Mouse (Mus musculus): ENCODE results near the gene Asb16.

The Asb16 gene

DNA sequence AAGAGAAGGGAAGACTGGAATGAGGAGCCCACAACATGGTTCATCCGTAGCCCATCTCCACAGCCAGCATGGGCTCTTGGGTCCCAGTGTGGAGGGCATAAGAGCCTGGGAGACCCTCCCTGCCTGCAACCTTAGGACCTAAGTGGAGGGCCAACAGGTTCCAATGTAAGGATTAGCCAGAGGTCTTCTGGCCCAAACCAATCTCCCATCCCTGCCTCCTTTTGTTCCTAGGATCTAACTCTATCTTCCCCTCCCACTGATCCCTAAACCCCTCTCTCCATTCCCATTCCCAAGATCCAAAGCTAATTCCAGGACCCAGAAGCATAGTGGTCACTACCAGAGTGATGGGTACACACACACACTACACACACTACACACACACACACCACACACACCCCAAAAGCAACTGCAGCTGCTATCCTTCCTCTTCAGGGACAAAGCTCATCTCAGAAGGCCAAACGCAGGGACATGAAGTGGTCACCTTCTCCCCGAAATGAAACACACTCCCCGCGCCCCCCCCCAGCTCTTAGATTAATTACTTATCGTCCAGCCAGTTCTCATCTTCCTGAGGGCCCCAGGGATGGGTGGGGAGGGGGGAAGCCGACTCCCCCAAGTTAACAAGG is 39.8 kb upstream of the Asb16 start:
- POLR2A ChIA-PET = interaction anchor here (0.5 to 5.4 kb wide), 31 partner anchors 8 to 601 kb away, joined by 3 to 42 read pairs (median 4); partner anchors contain the start of genes BC030867 (in 2 of the 4), Slc25a39 (in 2 of the 4), Grn (in 1 of the 4) and Tmub2 (in 1 of the 4)
- CTCF ChIA-PET = interaction anchor here (0.6 to 3.1 kb wide), 10 partner anchors 10 to 353 kb away, joined by 3 to 16 read pairs (median 5); partner anchors contain the start of gene Lsm12 (in 1 of the 4)

GRCm38 (mm10) chr11:102229331-102229953 is 39.1 kb upstream of the Asb16 start:
- POLR2A ChIA-PET = interaction anchor here in 3 of 4 experiments (0.5 to 5.4 kb wide), 64 partner anchors 9 to 887 kb away, joined by 3 to 42 read pairs (median 4); partner anchors contain the start of genes BC030867 (in 3 of the 3), Slc25a39 (in 3 of the 3), G6pc3 (in 2 of the 3) and Grn (in 2 of the 3)
- CTCF ChIA-PET = interaction anchor here (0.5 to 3.1 kb wide), 13 partner anchors 10 to 209 kb away, joined by 3 to 33 read pairs (median 4); partner anchors contain the start of gene BC030867 (in 3 of the 4)

DNA sequence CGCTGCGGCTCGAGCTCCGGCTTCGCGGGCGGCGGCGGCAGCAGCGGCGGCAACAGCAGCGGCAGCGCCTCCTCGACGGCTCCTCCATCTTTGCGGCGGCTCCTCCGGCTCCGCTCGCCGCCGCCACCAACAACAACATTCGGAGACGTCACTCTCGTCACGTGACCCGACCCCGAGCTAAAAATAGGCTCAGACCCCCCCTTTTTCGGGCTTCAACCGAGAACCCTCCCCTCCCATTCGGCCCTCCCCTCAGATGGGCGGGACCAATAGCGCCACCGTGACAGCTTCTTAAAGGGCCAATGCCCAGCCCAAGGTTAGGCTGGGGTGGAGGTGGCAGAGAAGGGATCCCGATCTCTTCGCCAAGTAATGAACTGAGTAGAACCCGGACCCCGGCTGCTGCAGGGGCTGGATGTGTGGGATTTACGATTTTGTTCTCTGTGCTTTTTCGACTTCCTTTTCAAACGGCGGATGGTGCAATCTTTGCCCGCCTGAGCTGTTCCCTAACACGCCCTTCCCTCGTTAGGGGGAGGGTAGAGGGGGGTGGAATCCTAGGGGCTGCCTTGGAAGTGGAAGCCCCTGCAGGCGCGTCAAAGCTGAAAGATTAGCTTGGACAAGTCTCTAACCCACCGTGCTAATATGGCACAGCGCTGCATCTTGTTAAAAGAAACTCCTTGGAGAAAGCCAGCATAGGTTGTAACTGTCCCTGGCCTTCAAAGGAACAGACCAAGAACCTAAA is 38.4 kb upstream of the Asb16 start, which contains the start of gene Hdac5:
Gene Hdac5 (minus strand): TSS at position 161 of the 736 bp plus-strand sequence.
- CTCF ChIA-PET = interaction anchor here (0.5 to 3.1 kb wide), 13 partner anchors 10 to 208 kb away, joined by 3 to 33 read pairs (median 4); partner anchors contain the start of gene BC030867 (in 3 of the 4)
- POLR2A ChIA-PET = interaction anchor here in 3 of 4 experiments (0.6 to 5.4 kb wide), 54 partner anchors 8 to 886 kb away, joined by 3 to 42 read pairs (median 4); partner anchors contain the start of genes BC030867 (in 3 of the 3), Slc25a39 (in 3 of the 3), G6pc3 (in 2 of the 3) and Grn (in 2 of the 3)

DNA sequence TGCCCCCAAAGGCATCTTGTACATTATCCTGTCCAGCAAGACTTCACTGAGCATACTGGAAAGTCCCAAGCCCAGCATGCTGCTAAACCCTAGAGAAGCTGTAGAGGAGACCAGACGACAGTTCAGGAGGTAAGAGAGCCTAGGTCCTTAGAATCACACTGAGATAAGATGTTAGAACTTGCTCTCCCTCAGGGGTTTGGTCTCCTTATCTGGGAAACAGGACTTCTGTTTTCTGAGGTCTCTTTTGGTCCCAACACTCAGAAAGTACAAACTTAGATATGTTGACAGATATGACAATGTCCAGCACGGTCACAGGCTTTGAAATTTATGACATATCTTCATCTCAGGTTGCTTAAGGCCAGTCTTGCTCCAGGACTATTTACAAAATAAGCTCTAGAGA is 32.5 kb upstream of the Asb16 start:
- ChIA-PET CTCF (interaction anchor here in 2 of 4 experiments (0.6 to 2.3 kb wide), 4 partner anchors 10 to 202 kb away, joined by 3 to 10 read pairs (median 3); partner anchors contain the start of gene BC030867 (in 1 of the 2)), POLR2A (interaction anchor here in 3 of 4 experiments (0.5 to 1.6 kb wide), 5 partner anchors 9 to 185 kb away, joined by 3 to 9 read pairs (median 5); partner anchors contain the start of gene BC030867 (in 2 of the 3))

GRCm38 (mm10) chr11:102240636-102241035 is 27.9 kb upstream of the Asb16 start:
- ChIA-PET CTCF (interaction anchor here in 2 of 4 experiments (1.1 to 1.6 kb wide), 6 partner anchors 17 to 197 kb away, joined by 3 to 10 read pairs (median 4); partner anchors contain the start of gene Asb16 (in 1 of the 2)), POLR2A (no interaction called here)

DNA sequence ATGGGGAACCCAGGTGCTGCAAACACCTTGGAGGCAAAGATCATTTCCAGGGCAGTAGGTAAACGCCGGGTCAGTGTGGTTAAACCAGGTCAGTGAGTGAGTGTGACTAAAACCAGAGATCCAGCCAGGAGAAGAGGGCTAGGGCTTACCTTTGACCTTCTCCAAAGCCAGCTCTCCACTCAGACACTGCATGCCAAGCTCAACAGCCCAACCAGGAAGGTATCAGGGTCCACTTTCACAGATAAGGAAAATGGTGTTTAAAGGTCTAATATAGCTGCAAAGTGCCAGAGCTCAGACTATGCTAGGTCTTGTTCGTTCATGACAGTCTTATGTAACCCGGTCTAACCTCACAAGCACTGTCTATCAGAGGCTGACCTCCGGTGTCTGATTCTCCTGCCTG is 27.3 kb upstream of the Asb16 start:
- ChIA-PET CTCF (interaction anchor here (0.5 to 1.6 kb wide), 41 partner anchors 9 to 828 kb away, joined by 3 to 16 read pairs (median 4); partner anchors contain the start of genes Hdac5 (in 3 of the 4), Asb16 (in 2 of the 4), Dusp3 (in 1 of the 4) and Grn (in 1 of the 4)), POLR2A (interaction anchor here in 2 of 4 experiments (0.7 to 1.3 kb wide), 11 partner anchors 11 to 226 kb away, joined by 3 to 9 read pairs (median 3); partner anchors contain the start of gene Hdac5 (in 1 of the 2))

DNA sequence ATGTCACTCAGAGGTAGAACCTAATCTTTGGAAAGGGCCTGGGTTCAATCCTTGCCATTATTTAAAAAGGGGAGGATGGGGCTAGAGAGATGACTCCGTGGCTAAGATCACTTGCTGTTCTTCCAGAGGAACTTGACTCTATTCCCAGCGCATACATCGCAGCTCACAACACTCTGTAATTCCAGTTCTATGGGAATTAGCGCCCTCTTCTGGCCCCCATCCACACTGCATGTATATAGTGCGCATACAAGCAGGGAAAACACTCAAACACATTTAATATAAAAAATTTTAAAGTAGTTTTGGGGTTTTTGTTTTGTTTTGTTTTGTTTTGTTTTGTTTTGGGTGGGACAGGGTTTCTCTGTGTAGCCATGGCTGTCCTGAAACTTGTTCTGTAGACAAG is 26.7 kb upstream of the Asb16 start:
- CTCF ChIA-PET = interaction anchor here (0.6 to 1.6 kb wide), 39 partner anchors 9 to 827 kb away, joined by 3 to 16 read pairs (median 4); partner anchors contain the start of genes Hdac5 (in 3 of the 4), Asb16 (in 2 of the 4), Dusp3 (in 1 of the 4) and Grn (in 1 of the 4)

DNA sequence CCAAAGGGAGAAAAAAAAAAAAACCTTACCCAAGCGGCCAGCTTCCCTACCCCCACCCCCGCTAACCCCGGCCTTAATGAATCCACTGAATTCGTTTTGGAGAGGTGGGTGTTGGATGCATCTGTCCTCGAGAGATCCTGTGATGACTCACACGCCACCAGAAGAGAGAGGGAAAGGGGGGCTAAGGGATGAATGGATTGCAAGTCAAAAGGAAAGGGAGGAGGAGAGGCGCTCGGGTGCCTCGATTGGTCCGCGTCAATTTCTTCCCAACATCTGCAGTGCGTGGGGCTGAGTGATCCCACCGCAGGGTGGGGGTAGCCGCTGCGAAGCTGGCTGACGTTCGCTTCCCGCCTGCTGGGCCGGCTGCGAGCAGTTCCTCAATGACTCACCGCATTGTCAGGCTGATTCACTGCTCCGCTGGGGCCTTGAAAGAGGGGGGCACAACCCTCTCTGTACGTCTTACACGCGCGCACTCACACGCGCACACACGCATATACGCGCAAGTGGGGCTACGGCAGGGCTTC is 23.6 kb upstream of the Asb16 start:
- CTCF ChIA-PET = interaction anchor here in 3 of 4 experiments (0.5 to 6.0 kb wide), 17 partner anchors 9 to 340 kb away, joined by 3 to 224 read pairs (median 3); partner anchors contain the start of genes Asb16 (in 1 of the 3), Hdac5 (in 1 of the 3), Tmub2 (in 1 of the 3) and Ubtf (in 1 of the 3)
- POLR2A ChIA-PET = interaction anchor here in 3 of 4 experiments (0.5 to 2.4 kb wide), 33 partner anchors 9 to 280 kb away, joined by 3 to 17 read pairs (median 4); partner anchors contain the start of genes Hdac5 (in 3 of the 3), Asb16 (in 1 of the 3), G6pc3 (in 1 of the 3) and Grn (in 1 of the 3)

More for the DNA sequence above, 26.7 kb upstream of the Asb16 start:
- POLR2A ChIA-PET = interaction anchor here in 2 of 4 experiments (0.7 to 1.3 kb wide), 11 partner anchors 12 to 225 kb away, joined by 3 to 9 read pairs (median 3); partner anchors contain the start of gene Hdac5 (in 1 of the 2)

- CTCF ChIA-PET = interaction anchor here in 3 of 4 experiments (0.5 to 6.0 kb wide), 14 partner anchors 10 to 318 kb away, joined by 3 to 224 read pairs (median 3); partner anchors contain the start of genes Tmub2 (in 2 of the 3), Asb16 (in 1 of the 3), Hdac5 (in 1 of the 3) and Ubtf (in 1 of the 3)
- POLR2A ChIA-PET = interaction anchor here in 3 of 4 experiments (0.6 to 2.4 kb wide), 25 partner anchors 10 to 185 kb away, joined by 3 to 17 read pairs (median 5); partner anchors contain the start of genes Hdac5 (in 2 of the 3), Asb16 (in 1 of the 3), G6pc3 (in 1 of the 3) and Grn (in 1 of the 3)
Measured at GRCm38 (mm10) chr11:102245581-102246272, 22.8 kb upstream of the Asb16 start.

DNA sequence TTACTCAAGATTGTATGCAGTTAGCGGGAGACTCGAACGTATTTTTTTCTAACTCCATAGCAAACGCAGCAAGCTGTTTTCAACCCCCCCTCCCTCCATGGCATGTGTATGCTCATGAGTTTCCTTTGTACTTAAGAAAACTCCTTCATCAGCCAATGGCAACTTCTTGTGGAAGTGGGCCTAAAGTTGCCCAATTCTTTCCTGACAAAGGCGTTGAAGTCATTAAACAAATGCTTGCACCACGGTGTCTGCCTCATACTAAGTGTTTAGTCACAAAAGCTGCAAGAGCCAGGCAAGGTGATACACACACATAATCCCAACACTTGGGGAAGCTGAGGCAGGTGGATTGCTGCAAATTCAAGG is 22.3 kb upstream of the Asb16 start:
- CTCF ChIA-PET = interaction anchor here (0.6 to 6.0 kb wide), 14 partner anchors 11 to 319 kb away, joined by 3 to 224 read pairs (median 4); partner anchors contain the start of genes Asb16 (in 1 of the 4), Grn (in 1 of the 4), Hdac5 (in 1 of the 4) and Tmub2 (in 1 of the 4)
- POLR2A ChIA-PET = interaction anchor here in 2 of 4 experiments (0.9 to 3.9 kb wide), 8 partner anchors 9 to 184 kb away, joined by 3 to 45 read pairs (median 6); partner anchors contain the start of genes Asb16 (in 1 of the 2) and Grn (in 1 of the 2)

DNA sequence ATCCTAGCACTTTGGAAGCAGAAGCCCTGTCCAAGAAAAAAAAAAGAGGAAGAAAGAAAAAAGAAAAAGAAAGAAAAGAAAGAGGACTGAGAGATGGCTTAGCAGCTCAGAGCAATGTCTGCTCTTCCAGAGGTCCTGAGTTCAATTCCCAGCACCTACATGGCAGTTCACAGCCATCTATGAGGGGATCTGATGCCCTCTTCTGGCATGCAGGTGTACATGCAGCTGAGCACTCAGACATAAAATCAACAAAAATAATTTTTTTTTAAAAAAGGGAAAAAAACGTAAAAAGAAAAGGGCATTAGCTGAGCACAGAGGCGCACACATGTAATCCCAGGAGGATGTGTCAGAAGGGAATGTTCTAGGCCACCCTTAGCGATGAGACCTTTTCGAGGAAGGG is 21.7 kb upstream of the Asb16 start:
- CTCF ChIA-PET = interaction anchor here (0.6 to 6.0 kb wide), 26 partner anchors 11 to 876 kb away, joined by 3 to 224 read pairs (median 4); partner anchors contain the start of genes Asb16 (in 1 of the 4), Grn (in 1 of the 4), Hdac5 (in 1 of the 4) and Tmub2 (in 1 of the 4)
- POLR2A ChIA-PET = interaction anchor here in 3 of 4 experiments (0.6 to 5.2 kb wide), 16 partner anchors 8 to 511 kb away, joined by 3 to 45 read pairs (median 5); partner anchors contain the start of genes Asb16 (in 2 of the 3), Slc25a39 (in 2 of the 3) and Hdac5 (in 1 of the 3)

DNA sequence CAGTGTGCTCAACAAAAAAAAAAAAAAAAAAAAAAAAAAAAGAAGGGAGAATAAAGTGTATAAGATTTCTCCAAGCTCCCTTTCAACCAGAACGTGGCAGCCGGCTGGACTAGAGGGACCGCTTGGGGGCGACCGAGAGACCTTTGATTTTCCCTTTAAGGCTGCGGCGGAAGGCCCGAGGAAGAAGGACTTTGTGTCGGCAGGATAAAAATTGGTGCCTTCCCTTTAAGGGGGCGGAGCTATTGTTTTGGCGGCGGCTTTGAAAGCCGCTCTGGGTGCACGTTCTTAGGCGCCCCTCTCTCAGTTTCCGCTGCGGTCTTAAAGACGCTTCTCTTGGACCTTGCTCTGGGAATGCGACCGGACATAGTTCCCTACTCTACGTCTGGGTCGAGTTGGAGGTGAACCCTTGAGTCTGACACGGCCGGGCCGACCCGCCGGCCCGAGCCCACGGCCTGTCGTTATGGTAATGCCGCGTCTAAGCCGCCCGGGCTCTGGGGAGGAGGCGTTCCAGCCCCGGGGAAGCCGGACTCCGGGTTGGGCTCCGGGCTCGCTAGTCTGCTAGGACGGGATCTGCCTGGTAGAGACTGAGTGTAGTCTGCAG is 19.8 kb upstream of the Asb16 start, which contains the start of gene BC030867:
Gene BC030867 (plus strand): TSS at position 253 of the 601 bp plus-strand sequence.
- CTCF ChIA-PET = interaction anchor here (0.5 to 6.0 kb wide), 125 partner anchors 9 to 1650 kb away, joined by 3 to 224 read pairs (median 4); partner anchors contain the start of genes Tmub2 (in 4 of the 4), Asb16 (in 3 of the 4), Grn (in 3 of the 4) and Hdac5 (in 3 of the 4)
- POLR2A ChIA-PET = interaction anchor here (0.5 to 5.2 kb wide), 97 partner anchors 9 to 913 kb away, joined by 3 to 45 read pairs (median 5); partner anchors contain the start of genes Asb16 (in 3 of the 4), Grn (in 3 of the 4), Hdac5 (in 3 of the 4) and Slc25a39 (in 3 of the 4)

DNA sequence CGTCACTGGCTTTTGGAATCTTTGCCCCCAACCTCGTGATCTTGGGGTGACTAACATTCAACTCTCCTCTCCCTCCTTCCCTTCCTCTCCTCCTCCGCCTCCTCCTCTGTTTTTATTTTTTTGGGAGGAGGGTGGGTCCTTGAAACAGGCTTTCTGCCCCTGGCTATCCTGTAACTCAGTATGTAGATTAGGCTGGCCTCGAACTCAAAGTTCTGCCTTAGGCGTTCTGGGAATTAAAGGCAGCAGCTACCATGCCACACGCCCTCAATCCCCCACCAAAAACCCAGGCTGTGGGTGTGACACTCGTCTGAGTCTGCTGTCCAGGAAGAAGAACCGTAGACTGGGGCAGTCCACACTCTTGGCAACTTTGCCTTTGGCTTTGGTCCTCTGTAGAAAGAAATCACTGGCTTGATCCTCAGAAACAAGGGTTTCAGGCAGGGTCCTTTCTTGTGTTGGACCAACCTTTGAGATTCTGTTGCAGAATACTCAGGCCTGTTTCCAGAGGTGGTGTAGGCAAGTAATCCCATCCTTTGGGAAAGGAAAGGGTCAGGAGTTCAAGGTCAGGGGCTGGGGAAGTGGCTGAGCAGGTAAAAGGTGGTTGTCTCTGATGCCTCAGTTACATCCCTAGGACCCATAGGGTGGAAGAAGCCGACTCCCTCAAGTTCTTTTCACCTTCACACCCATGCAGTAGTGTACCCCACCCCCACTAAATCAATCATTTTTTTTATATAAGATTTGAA is 19.0 kb upstream of the Asb16 start:
- CTCF ChIA-PET = interaction anchor here (0.6 to 6.0 kb wide), 58 partner anchors 8 to 391 kb away, joined by 3 to 224 read pairs (median 4); partner anchors contain the start of genes Grn (in 3 of the 4), Tmub2 (in 3 of the 4), G6pc3 (in 2 of the 4) and Tmem101 (in 2 of the 4)
- POLR2A ChIA-PET = interaction anchor here (1.0 to 5.2 kb wide), 42 partner anchors 8 to 697 kb away, joined by 3 to 45 read pairs (median 7); partner anchors contain the start of genes Asb16 (in 3 of the 4), Slc25a39 (in 3 of the 4), Grn (in 2 of the 4) and Hdac5 (in 2 of the 4)
